Mouse (Mus musculus) liver, embryonic 16.5 days (tissue): ENCODE results near the gene Rad51d. TPM values are rescaled to one million over a fixed set of nuclear protein-coding genes. Genes with fewer than 3 reads are reported as not detected.

ENCODE experiments used
- ATAC-seq: fragments of 200-750 bp; cut with Nextera tagmentation; 2 replicates; pipeline ENCODE4 v1.8.0; 2017; ENCODE audit warnings: low read depth, mild to moderate bottlenecking, moderate number of reproducible peaks, moderate library complexity
- H3K27ac ChIP-seq: fragments of 300-500 bp; sonication (generic); 2 replicates; pipeline ENCODE4 v1.5.1; 2014; ENCODE audit warnings: mild to moderate bottlenecking, low read length
- H3K27me3 ChIP-seq: fragments of 300-500 bp; sonication (generic); 2 replicates; pipeline ENCODE4 v1.6.1; 2014; ENCODE audit warnings: low read depth, low read length, mixed read lengths; ENCODE audit not compliant: control insufficient read depth, insufficient read depth
- H3K36me3 ChIP-seq: fragments of 300-500 bp; sonication (generic); 2 replicates; pipeline ENCODE4 v1.6.1; 2014; ENCODE audit warnings: mild to moderate bottlenecking; ENCODE audit not compliant: control insufficient read depth, insufficient read depth
- H3K4me1 ChIP-seq: fragments of 300-500 bp; sonication (generic); 2 replicates; pipeline ENCODE4 v1.6.1; 2014; ENCODE audit warnings: low read depth, low read length, mixed read lengths; ENCODE audit not compliant: control insufficient read depth
- H3K4me2 ChIP-seq: fragments of 300-500 bp; sonication (generic); 2 replicates; pipeline ENCODE4 v1.6.1; 2014; ENCODE audit warnings: low read depth, low read length, mixed read lengths
- H3K4me3 ChIP-seq: fragments of 300-500 bp; sonication (generic); 2 replicates; pipeline ENCODE4 v1.5.1; 2014; ENCODE audit warnings: low read depth, mild to moderate bottlenecking, low read length
- H3K9ac ChIP-seq: fragments of 300-500 bp; sonication (generic); 2 replicates; pipeline ENCODE4 v1.6.1; 2014; ENCODE audit warnings: low read depth, low read length
- H3K9me3 ChIP-seq: fragments of 300-500 bp; sonication (generic); replicated peaks from 2 replicates; pipeline ENCODE4 v1.6.1; 2016; ENCODE audit warnings: low read length; ENCODE audit not compliant: control insufficient read depth
- WGBS: fragments of 180-500 bp; shearing (Covaris S2); extraction: QIAGEN DNeasy Blood & Tissue Kit; methylation state at CpG from one replicate; pipeline ENCODE4 v1.1.7; 2014; ENCODE audit not compliant: insufficient replicate concordance; 5-methylcytosine and 5-hydroxymethylcytosine counted together
- polyA plus RNA-seq: library from polyadenylated mRNA; unstranded; fragments of >200 nt; fragmentation: Nextera tagmentation; extraction: Ambion mirVana; gene quantifications from 2 replicates; pipeline ENCODE4 v1.2.1, GENCODE M21; 2015

Gene Rad51d
- polyA plus RNA-seq, 1 experiment from 2014 or later = 4.7 TPM

DNA sequence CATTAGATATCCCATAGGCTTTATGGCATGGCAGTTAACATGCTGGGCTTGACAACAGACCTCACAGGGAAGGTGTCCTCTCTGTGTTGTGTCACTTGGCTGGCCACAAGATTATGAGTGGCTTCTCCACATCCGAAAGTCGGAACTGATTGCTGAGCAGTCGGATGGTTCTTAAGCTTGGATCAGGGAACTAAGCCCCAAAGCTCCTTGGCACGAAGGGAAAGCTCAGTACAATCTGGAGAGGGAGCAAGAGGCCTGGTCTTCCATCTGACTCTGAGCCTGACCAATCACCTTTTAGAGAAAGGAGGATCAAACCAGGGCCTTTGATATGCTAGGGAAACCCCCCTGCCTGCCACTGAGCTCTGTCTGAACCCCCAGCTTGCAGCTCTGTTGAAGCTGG, 31.3 kb upstream of the Rad51d start:
- no peak overlapping the region for H3K4me2 ChIP-seq
- 65% methylated on average over 4 of the region's 4 CpGs for WGBS
- no peak overlapping the region for H3K9ac ChIP-seq
- no peak overlapping the region for H3K4me3 ChIP-seq
- no peak for ATAC-seq
- H3K27me3 ChIP-seq = peaks cover 8% of the 10 kb centered on the region
- no peaks in the 10 kb centered on the region; the same call in 1 of the 2 replicates for H3K4me1 ChIP-seq
- no peak overlapping the region for H3K27ac ChIP-seq
- no peaks in the 10 kb centered on the region for H3K9me3 ChIP-seq
- no peaks in the 10 kb centered on the region for H3K36me3 ChIP-seq

- 46% methylated on average over 10 of the region's 10 CpGs for WGBS
- no peak overlapping the region for H3K9ac ChIP-seq
- H3K4me2 ChIP-seq = no peak overlapping the region
- no peaks in the 10 kb centered on the region for H3K9me3 ChIP-seq
- no peaks in the 10 kb centered on the region for H3K36me3 ChIP-seq
- no peak for ATAC-seq
- H3K4me1 ChIP-seq = no peaks in the 10 kb centered on the region; the same call in 1 of the 2 replicates
- no peak overlapping the region for H3K4me3 ChIP-seq
- H3K27me3 ChIP-seq = peaks cover 5% of the 10 kb centered on the region
- no peak overlapping the region for H3K27ac ChIP-seq
These were observed 30.4 kb upstream of the Rad51d start for GRCm38 (mm10) chr11:82920768-82921167.

GRCm38 (mm10) chr11:82914711-82915352, 24.4 kb upstream of the Rad51d start:
- 5% methylated on average over 16 of the region's 16 CpGs for WGBS
- no peaks in the 10 kb centered on the region for H3K36me3 ChIP-seq
- no peak overlapping the region for H3K4me3 ChIP-seq
- H3K27me3 ChIP-seq = peaks cover 9% of the 10 kb centered on the region
- peak overlapping the region; percentile 19; the same call in 1 of the 2 replicates for H3K4me2 ChIP-seq
- peaks cover 2% of the 10 kb centered on the region; the same call in 1 of the 2 replicates for H3K4me1 ChIP-seq
- H3K27ac ChIP-seq = no peak overlapping the region
- no peak overlapping the region for H3K9ac ChIP-seq
- no peaks in the 10 kb centered on the region for H3K9me3 ChIP-seq
- no peak for ATAC-seq

DNA sequence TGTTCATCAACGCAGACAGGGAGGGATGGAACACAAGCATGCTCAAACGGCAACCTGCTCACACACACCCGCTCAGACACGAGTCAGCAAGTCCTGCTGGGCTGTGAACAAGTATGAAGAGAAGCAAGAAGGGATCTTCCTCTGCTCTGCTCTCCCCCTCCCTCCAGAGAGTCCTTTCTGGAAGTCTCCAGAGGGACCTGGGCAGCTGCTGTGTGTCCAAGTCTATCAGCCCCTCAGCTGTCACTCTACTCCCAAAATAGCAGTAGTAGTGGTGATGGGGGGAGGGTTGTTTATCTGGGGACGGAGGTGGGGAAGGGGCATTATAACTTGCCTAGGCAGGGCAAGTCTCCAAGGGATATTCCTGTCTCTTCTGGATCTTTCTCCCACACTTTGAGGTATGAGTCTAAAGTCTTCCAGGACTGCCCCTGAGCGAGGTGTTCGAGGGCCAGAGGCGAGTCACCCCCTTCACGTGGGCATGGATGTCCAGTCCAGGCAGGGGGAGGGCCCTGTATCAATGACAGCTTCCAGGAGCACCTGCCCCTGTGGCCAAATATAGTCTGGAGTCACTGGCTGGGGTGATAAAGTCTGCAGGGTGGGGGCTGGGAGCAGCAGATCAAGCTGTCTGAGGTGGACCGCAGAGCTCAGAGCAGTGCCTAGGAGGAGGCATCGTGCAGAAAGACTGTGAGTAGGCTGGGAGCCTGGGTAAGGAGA, 20.4 kb upstream of the Rad51d start:
- ATAC-seq = no peak
- Histone ChIP-seq H3K4me3 (no peak overlapping the region), H3K4me1 (peaks cover 9% of the 10 kb centered on the region), H3K27ac (no peak overlapping the region), H3K9ac (no peak overlapping the region), H3K36me3 (no peaks in the 10 kb centered on the region), H3K9me3 (no peaks in the 10 kb centered on the region), H3K4me2 (no peak overlapping the region), H3K27me3 (peaks cover 7% of the 10 kb centered on the region; the same call in 1 of the 2 replicates)
- 56% methylated on average over 11 of the region's 11 CpGs for WGBS

DNA sequence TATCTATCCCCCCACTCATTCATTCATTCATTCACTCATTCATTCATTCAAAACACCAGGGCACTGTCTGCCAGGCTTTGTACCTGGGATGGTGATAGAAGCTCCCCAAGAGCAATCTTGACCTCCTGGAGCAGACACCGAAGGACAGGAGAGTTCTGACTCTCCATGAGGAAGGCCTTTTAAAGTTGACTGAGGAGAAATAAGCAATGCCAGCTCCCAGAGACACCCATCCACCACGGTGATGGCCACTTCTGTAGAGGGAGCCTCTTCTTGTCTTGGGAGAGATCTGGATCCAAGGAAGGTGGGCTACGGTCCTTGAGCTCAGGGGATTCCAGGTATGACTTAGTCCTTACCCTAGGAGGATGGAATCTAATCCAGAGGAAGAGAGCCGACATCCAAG, 19.8 kb upstream of the Rad51d start, which contains the start of gene Unc45b:
TSS of gene Unc45b (plus strand) at position 301 of the 400 bp plus-strand sequence.
- no peak for ATAC-seq
- Histone ChIP-seq H3K9ac (no peak within 1 kb of the TSS), H3K4me2 (no peak within 1 kb of the TSS), H3K27ac (no peak within 1 kb of the TSS), H3K27me3 (peaks cover 7% of the 10 kb centered on the region; the same call in 1 of the 2 replicates), H3K4me3 (no peak within 1 kb of the TSS), H3K9me3 (no peaks in the 10 kb centered on the region), H3K4me1 (peaks cover 11% of the 10 kb centered on the region), H3K36me3 (no peaks in the 10 kb centered on the region)
- WGBS = 66% methylated on average over 4 of the region's 4 CpGs

DNA sequence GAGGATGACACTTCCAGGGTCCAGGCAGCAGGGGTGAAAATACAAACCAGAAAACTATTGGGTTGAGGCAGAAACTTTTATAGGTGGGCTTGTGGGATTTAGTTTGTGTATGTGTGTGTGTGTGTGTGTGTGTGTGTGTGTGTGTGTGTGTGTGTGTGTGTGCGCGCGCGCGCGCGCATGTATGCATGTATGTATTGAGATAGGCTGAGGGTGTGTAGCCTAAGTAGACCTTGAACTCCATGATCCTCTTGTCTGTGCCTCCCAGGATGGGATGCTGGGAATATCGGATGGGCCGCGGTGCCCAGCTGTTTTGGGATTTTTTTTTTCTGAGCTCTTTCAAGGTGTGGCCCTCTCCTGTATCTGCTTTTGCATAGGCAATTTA, 18.2 kb upstream of the Rad51d start:
- 45% methylated on average over 10 of the region's 10 CpGs for WGBS
- ATAC-seq = no peak
- Histone ChIP-seq H3K27ac (no peak overlapping the region), H3K36me3 (peaks cover 3% of the 10 kb centered on the region; the same call in 1 of the 2 replicates), H3K4me2 (peak overlapping the region; percentile 88), H3K4me3 (peak overlapping the region; percentile 74), H3K9ac (no peak overlapping the region), H3K27me3 (peaks cover 6% of the 10 kb centered on the region; the same call in 1 of the 2 replicates), H3K4me1 (peaks cover 11% of the 10 kb centered on the region), H3K9me3 (no peaks in the 10 kb centered on the region)

DNA sequence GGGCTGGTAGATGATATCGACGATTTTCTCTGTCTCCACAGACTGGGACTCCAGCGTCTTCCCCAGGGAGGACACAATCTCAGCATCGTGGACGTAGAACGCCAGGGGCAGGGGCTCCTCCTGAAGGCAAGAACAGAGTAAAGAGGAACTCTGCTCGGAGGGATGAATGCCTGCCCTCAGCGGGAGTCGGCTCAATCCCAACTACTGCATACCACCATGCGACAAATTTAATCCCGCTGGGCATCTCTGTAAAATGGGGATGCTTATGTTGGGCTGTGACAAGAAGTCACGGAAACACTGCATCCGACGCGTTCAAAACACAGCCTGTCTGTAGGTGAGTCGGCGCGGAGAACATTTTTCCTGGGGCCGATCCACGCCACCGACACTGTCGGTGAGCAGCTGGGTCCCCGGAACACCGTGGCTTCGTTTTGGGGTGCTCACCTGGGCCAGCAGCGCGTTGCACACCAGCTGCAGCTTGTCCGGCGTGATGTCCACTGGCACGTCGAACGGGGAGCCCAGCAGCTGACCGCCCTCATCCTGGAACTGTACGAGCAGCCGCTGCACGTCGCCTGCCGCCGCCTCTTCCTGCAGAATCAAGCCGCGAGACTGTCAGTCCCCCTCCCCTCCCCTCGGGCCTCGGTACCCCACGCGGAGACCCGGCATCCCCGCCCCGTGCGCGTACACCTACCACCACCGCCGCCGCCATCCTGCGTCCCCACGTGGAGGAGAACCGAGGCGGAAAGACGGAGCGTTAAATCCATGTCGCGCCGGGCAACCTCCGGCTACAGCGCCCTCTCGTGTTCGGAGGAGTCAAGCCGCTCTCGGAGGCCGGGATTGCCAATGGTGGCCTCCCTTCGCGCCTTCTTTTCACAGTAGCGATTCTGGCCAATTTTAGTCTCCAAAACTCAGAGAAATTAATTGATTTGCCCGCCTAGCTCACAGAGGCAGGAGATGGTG, 17.5 kb upstream of the Rad51d start, which contains the start of gene Nle1:
TSS of gene Nle1 (minus strand) at position 761 of the 957 bp plus-strand sequence.
- Histone ChIP-seq H3K4me2 (peak within 1 kb of the TSS; percentile 88), H3K27me3 (no peaks in the 10 kb centered on the region), H3K4me3 (peak within 1 kb of the TSS; percentile 74), H3K36me3 (peaks cover 3% of the 10 kb centered on the region; the same call in 1 of the 2 replicates), H3K27ac (no peak within 1 kb of the TSS), H3K4me1 (peaks cover 11% of the 10 kb centered on the region), H3K9ac (peak within 1 kb of the TSS; percentile 72), H3K9me3 (no peaks in the 10 kb centered on the region)
- 1% methylated on average over 73 of the region's 73 CpGs for WGBS
- peak; percentile 71 for ATAC-seq

DNA sequence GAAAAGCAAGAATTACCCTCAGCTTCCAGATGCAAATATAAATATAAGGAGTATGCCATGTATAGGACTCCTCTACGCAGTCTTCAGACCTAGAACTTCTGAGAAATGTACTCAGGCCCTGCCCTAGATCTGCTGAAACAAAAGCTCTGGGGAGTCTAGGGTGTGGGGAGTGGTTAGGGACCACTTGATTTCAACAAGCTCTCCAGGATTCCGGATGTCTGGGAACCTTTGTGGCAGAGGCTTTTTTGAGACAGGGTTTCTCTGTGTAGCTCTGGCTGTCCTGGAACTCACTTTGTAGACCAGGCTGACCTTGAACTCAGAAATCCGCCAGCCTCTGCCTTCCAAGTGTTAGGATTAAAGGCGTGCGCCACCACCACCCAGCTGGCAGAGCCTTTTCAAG, 15.4 kb upstream of the Rad51d start:
- no peak for ATAC-seq
- Histone ChIP-seq H3K4me3 (no peak overlapping the region), H3K9me3 (no peaks in the 10 kb centered on the region), H3K27me3 (no peaks in the 10 kb centered on the region), H3K4me1 (peaks cover 11% of the 10 kb centered on the region), H3K27ac (no peak overlapping the region), H3K36me3 (peaks cover 10% of the 10 kb centered on the region), H3K9ac (no peak overlapping the region), H3K4me2 (no peak overlapping the region)
- 83% methylated on average over 5 of the region's 5 CpGs for WGBS
